Mouse (Mus musculus): ENCODE results near the gene Zmiz2. TPM values are rescaled to one million over a fixed set of nuclear protein-coding genes. Genes with fewer than 3 reads are reported as not detected.
A peak's percentile ranks its signal among the peaks of the same experiment; 100 is the strongest.
"Not testable (repeated sequence)": the region's sequence is repeated elsewhere in the genome, so short reads cannot be mapped to it uniquely, and the experiment has no call there.

Zmiz2 gene
- polyA plus RNA-seq, 1 experiment from 2014 or later: 7.1 TPM

DNA sequence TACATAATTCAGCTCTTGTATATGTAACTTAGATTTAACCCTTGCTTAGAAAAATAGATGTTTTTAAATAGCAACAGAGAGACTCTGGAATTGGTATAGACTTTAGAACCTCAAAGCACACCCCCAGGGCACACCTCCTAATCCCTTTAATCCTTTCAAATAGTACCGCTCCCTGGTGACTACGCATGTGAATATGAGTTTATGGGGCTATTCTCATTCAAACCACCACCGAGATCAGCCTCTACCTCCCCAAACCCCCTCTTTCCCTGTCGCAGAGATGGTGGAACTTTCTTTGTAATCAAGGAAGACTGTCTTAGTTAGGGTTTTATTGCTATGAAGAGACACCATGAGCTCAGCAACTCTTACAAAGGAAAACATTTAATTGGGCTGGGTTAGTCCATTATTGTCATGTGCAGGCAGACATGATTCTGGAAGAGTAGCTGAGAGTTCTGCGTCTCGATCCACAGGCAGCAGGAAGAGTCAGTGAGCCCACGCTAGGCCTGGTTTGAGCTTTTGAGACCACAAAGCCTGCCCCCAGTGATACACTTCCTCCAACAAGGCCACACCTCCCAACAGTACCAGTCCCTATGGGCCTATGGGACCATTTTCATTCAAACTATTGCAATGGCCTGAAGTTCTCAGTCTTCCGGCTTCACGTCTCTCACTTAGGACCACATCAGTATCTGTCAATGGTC, 24.1 kb upstream of the Zmiz2 start:
- Histone ChIP-seq H3K27ac (replicated peaks) (no peak overlapping the region), H3K4me3 (ENCODE audit: low read depth, low read length) (no peak overlapping the region), H3K27me3 (ENCODE audit: control insufficient read depth, insufficient read depth, low read length) (no peaks in the 10 kb centered on the region), H3K9me3 (ENCODE audit: control insufficient read depth, low read length) (no peaks in the 10 kb centered on the region), H3K9ac (ENCODE audit: low read length) (no peak overlapping the region), H3K36me3 (ENCODE audit: control insufficient read depth, insufficient read depth, low read length) (no peaks in the 10 kb centered on the region), H3K4me2 (replicated peaks; ENCODE audit: low read depth) (no peak overlapping the region), H3K4me1 (replicated peaks; ENCODE audit: control insufficient read depth, insufficient read depth) (no peaks in the 10 kb centered on the region)
- TF ChIP-seq CTCF (IDR thresholded peaks at IDR 0.05; ENCODE audit: low read depth) (no peak), EP300 (optimal IDR thresholded peaks at IDR 0.05) (no peak)
- ATAC-seq (ENCODE audit: low FRiP score, low TSS enrichment) (no peak), DNase-seq (ENCODE audit: low spot score) (no peak)
- WGBS: 90% methylated on average over 9 of the region's 9 CpGs

DNA sequence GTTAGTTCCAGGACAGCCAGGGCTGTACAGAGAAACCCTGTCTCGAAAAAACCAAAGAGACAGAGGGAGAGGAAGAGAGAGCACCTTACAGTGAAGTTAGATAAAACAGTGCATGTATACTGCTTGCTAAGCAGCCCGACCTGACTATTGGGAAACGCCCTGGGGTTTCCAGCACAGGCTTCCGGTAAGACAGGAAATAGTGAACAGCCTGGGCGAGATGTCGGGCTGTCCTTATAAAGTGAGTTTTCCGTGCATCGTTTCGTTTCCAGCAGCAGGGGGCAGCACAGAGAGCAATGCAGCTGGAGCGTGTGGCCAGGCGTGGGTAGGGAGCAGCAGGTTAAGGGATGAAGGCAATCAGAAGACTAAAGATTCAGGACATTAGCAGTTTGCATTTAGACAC, 23.0 kb upstream of the Zmiz2 start:
- peak; percentile 92 for ATAC-seq (ENCODE audit: low FRiP score, low TSS enrichment)
- Histone ChIP-seq H3K9ac (ENCODE audit: low read length) (no peak overlapping the region), H3K4me3 (ENCODE audit: low read depth, low read length) (no peak overlapping the region), H3K27ac (replicated peaks) (no peak overlapping the region), H3K9me3 (ENCODE audit: control insufficient read depth, low read length) (no peaks in the 10 kb centered on the region), H3K36me3 (ENCODE audit: control insufficient read depth, insufficient read depth, low read length) (no peaks in the 10 kb centered on the region), H3K27me3 (ENCODE audit: control insufficient read depth, insufficient read depth, low read length) (no peaks in the 10 kb centered on the region), H3K4me1 (replicated peaks; ENCODE audit: control insufficient read depth, insufficient read depth) (no peaks in the 10 kb centered on the region), H3K4me2 (replicated peaks; ENCODE audit: low read depth) (no peak overlapping the region)
- WGBS: 18% methylated on average over 11 of the region's 11 CpGs
- peak; percentile 83 for DNase-seq (ENCODE audit: low spot score)
- TF ChIP-seq CTCF (IDR thresholded peaks at IDR 0.05; ENCODE audit: low read depth): peak; percentile 95
- TF ChIP-seq EP300 (optimal IDR thresholded peaks at IDR 0.05): no peak

DNA sequence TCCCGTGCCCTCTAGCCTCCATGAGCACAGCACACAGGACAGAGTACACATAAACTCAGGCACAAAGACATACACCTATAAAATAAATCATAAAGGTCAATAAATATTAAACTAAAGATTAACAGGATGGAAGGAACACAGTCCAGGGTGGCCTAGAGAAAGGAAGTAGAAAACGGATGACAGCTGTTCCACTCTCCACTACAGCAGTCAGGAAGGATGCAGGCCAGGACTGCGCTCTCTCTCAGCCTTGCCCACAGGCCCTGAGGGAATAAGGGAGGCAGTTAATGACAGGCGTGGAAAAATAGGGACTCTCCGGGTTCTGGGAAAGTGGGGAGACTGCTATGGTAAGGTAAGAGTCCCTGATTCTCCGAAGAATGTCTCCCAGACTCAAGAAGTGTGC, 22.4 kb upstream of the Zmiz2 start:
- Histone ChIP-seq H3K27me3 (ENCODE audit: control insufficient read depth, insufficient read depth, low read length) (no peaks in the 10 kb centered on the region), H3K9me3 (ENCODE audit: control insufficient read depth, low read length) (no peaks in the 10 kb centered on the region), H3K4me3 (ENCODE audit: low read depth, low read length) (no peak overlapping the region), H3K36me3 (ENCODE audit: control insufficient read depth, insufficient read depth, low read length) (no peaks in the 10 kb centered on the region), H3K9ac (ENCODE audit: low read length) (no peak overlapping the region), H3K27ac (replicated peaks) (0 out of 2 replicates have a peak overlapping the region, but pooled peaks have one; percentile 45), H3K4me2 (replicated peaks; ENCODE audit: low read depth) (no peak overlapping the region), H3K4me1 (replicated peaks; ENCODE audit: control insufficient read depth, insufficient read depth) (no peaks in the 10 kb centered on the region)
- WGBS: 50% methylated on average over 6 of the region's 6 CpGs
- DNase-seq (ENCODE audit: low spot score): no peak
- TF ChIP-seq EP300 (optimal IDR thresholded peaks at IDR 0.05) (no peak), CTCF (IDR thresholded peaks at IDR 0.05; ENCODE audit: low read depth) (no peak)
- peak; percentile 62 for ATAC-seq (ENCODE audit: low FRiP score, low TSS enrichment)

DNA sequence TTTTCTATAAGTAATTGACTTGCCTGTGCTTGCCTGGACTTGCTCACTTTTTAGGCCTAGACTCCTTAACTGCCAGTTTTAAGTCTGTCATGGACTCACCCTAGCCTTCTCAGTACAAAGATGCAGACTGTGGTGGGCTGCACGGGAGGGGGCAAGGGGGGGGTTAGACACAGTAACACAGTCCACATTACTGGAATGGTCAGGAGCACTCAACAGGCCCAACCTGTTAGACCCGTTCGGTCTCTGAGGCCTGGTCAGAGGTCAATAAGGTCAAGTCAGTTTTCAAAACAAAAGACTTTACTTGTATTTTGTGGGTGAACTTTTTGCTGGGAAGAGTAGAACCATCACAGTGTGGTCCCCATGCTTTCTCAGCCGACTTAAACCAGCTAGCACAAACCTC, 21.7 kb upstream of the Zmiz2 start:
- WGBS: 49% methylated on average over 4 of the region's 4 CpGs
- Histone ChIP-seq H3K36me3 (ENCODE audit: control insufficient read depth, insufficient read depth, low read length) (no peaks in the 10 kb centered on the region), H3K9me3 (ENCODE audit: control insufficient read depth, low read length) (no peaks in the 10 kb centered on the region), H3K4me1 (replicated peaks; ENCODE audit: control insufficient read depth, insufficient read depth) (no peaks in the 10 kb centered on the region), H3K4me3 (ENCODE audit: low read depth, low read length) (no peak overlapping the region), H3K9ac (ENCODE audit: low read length) (no peak overlapping the region), H3K27ac (replicated peaks) (no peak overlapping the region), H3K27me3 (ENCODE audit: control insufficient read depth, insufficient read depth, low read length) (no peaks in the 10 kb centered on the region), H3K4me2 (replicated peaks; ENCODE audit: low read depth) (no peak overlapping the region)
- ATAC-seq (ENCODE audit: low FRiP score, low TSS enrichment): no peak
- TF ChIP-seq EP300 (optimal IDR thresholded peaks at IDR 0.05) (no peak), CTCF (IDR thresholded peaks at IDR 0.05; ENCODE audit: low read depth) (no peak)
- DNase-seq (ENCODE audit: low spot score): no peak

DNA sequence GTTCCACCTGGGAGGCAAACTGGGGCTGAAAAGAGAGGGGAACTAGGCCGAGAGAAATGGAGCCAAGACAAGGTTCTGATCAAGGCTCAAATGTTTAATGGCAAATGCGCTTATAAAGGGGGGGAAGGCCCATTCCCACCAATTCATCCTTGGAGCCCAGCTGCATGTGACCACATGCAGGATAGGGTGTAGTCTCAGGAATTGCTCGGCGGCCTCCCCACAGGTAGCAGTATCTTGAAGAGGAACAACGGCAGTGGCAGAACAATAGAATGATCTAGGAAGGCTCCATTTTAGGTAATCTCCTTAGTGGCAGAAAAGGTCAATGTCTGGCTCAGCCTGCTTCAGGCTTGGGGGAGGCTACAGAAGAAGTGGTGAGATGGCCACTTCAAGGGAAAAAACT, 20.9 kb upstream of the Zmiz2 start:
- not testable (repeated sequence) for H3K36me3 ChIP-seq (ENCODE audit: control insufficient read depth, insufficient read depth, low read length); H3K27me3 ChIP-seq (ENCODE audit: control insufficient read depth, insufficient read depth, low read length); H3K4me2 ChIP-seq (replicated peaks; ENCODE audit: low read depth); H3K4me1 ChIP-seq (replicated peaks; ENCODE audit: control insufficient read depth, insufficient read depth); ATAC-seq (ENCODE audit: low FRiP score, low TSS enrichment); H3K9me3 ChIP-seq (ENCODE audit: control insufficient read depth, low read length); H3K9ac ChIP-seq (ENCODE audit: low read length); H3K4me3 ChIP-seq (ENCODE audit: low read depth, low read length); DNase-seq (ENCODE audit: low spot score); H3K27ac ChIP-seq (replicated peaks)
- 77% methylated on average over 5 of the region's 5 CpGs for whole genome bisulfite sequencing

DNA sequence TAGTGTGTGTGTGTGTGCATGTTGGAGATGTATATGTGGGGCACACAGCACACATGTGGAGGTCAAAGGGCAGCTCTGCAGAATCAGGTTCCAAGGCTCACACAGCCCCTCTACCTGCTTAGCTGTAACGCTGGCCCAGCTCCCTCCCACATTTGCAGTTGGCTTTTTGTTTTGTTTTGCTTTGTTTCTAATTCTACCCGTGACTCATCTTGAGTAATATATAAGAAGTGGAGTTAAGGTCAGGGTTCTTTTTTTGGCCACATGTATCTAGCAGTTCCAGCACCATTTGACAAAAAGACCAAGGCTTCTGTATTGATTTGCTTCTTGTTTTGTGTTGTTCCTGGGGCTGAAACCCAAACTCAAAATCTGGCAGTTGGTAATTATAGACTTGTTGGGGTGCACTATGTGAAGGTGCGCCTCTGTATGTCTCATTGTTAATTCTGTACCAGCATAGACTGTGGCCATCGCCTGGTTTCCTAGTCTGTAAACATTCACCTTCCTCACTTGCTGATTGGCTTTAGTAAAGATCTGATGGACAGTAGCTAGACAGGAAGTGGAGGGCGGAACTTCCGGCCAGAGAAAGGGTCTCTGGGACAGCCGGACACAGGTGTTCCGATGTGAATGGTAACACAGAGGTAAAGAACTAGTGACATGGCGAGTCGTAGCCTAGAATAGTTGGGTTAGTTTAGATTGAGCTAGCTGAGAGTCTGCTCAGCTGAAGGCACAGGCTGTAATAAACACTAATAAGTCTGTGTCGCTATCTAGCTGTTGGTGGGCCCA, 17.3 kb upstream of the Zmiz2 start:
- H3K9ac ChIP-seq (ENCODE audit: low read length): no peak overlapping the region
- WGBS: 76% methylated on average over 11 of the region's 11 CpGs
- H3K36me3 ChIP-seq (ENCODE audit: control insufficient read depth, insufficient read depth, low read length): no peaks in the 10 kb centered on the region
- no peak overlapping the region for H3K27ac ChIP-seq (replicated peaks)
- no peak overlapping the region for H3K4me2 ChIP-seq (replicated peaks; ENCODE audit: low read depth)
- no peaks in the 10 kb centered on the region for H3K4me1 ChIP-seq (replicated peaks; ENCODE audit: control insufficient read depth, insufficient read depth)
- no peak for TF ChIP-seq CTCF (IDR thresholded peaks at IDR 0.05; ENCODE audit: low read depth)
- no peak for TF ChIP-seq EP300 (optimal IDR thresholded peaks at IDR 0.05)
- DNase-seq (ENCODE audit: low spot score) (no peak), ATAC-seq (ENCODE audit: low FRiP score, low TSS enrichment) (no peak)
- no peak overlapping the region for H3K4me3 ChIP-seq (ENCODE audit: low read depth, low read length)
- no peaks in the 10 kb centered on the region for H3K27me3 ChIP-seq (ENCODE audit: control insufficient read depth, insufficient read depth, low read length)
- H3K9me3 ChIP-seq (ENCODE audit: control insufficient read depth, low read length): no peaks in the 10 kb centered on the region
